Mouse (Mus musculus) left cerebral cortex, adult 8-10 months (tissue): ENCODE results near the gene Txnrd3. TPM values are rescaled to one million over a fixed set of nuclear protein-coding genes. Genes with fewer than 3 reads are reported as not detected.

Source experiments
- total RNA-seq, 4 experiments: library from RNA; stranded (reverse); gene quantifications; 2 replicates each; pipeline ENCODE4 v1.2.4; 2022

Txnrd3 gene
- total RNA-seq, 4 experiments from 2014 or later: 4.7 to 5.9 (median 5.6) TPM

Other genes with a start within 250 kb of the Txnrd3 start
- 10 to 100 TPM; 75.6 to 85.2 (median 78.1) TPM for gene Chchd6, start 48.3 kb upstream of the Txnrd3 start, total RNA-seq
- not detected for gene Vmn1r40, start 63.6 kb downstream of the Txnrd3 start, total RNA-seq
- gene Vmn1r41, start 96.8 kb downstream of the Txnrd3 start, total RNA-seq: not detected
- not detected for gene Vmn1r42, start 232.4 kb downstream of the Txnrd3 start, total RNA-seq
- gene Vmn1r43, start 232.4 kb downstream of the Txnrd3 start, total RNA-seq: not detected
- not detected for gene Vmn1r44, start 239.7 kb downstream of the Txnrd3 start, total RNA-seq